Mouse (Mus musculus) cerebellum, adult 18-20 months (tissue): Measurements from ENCODE around the gene Gm5930.
"Not testable (repeated sequence)": the region's sequence is repeated elsewhere in the genome, so short reads cannot be mapped to it uniquely, and the experiment has no call there.

Source experiments
- DNase-seq, 2 experiments: peaks; one replicate each; pipeline ENCODE4 v3.0.0; 2021

Gm5930 gene

DNA sequence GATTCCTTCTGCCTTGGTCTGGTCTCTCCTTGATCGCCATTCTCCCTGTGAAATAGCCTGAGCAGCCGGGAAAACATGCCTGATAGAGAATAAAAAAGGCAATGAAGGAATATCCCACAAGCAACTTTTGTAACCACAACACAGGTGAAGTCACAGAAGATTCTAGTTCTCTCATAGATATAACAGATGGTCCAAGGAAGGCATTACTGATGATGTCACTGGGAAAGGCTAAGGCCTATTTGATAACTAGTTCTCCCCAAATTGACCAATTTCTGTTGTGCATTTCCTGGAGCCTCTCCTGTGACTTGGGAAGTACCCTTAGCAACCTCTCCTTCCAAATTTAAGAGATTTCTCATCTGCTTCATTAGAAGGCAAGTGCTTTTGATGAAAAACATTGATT lies at the start of gene Gm5930:
Gm5930 (minus strand) TSS at position 101 of the 400 bp plus-strand sequence.
- DNase-seq = not testable (repeated sequence)

DNA sequence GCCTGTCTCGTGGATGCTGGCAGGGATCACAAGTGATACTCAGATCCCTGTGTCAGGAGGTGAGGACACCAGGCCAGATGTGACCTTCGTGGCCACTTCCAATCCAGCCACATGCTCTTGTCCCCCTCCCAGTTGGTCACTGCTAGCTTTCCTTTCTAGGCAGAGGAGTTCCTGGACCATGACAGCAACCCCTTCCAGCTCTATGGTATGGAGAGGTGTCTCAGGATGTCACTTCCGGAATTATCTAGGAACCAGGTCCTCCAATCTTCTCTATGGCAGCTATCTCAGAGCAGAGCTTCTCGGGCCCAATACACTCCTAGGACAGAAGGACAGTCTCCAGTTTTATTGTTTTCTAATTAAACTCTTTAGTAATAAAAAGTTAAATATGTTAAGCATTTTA lies 45.8 kb upstream of the Gm5930 start:
- DNase-seq = not testable (repeated sequence)

DNA sequence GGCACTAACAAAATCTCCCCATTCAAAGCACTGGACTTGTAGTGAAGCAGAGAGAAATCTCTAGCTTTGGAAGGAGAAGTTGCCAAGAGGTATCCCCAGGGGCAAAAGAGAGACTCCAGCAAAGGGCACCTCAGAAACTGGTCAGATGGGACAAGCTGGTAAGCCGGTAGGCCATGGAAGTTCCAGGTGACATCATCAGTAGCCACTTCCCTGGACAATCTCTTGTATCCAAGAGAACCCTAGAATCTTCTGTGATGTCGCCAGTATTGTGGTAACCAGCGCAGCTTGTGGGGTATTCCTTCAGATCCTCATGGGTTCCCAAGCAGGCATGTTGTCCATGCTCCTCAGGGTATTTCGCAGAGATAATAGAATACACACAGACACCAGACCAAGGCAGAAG lies 26.7 kb upstream of the Gm5930 start, which contains the start of gene Gm8229:
Gm8229 (plus strand) TSS at position 301 of the 400 bp plus-strand sequence.
- DNase-seq = not testable (repeated sequence)

DNA sequence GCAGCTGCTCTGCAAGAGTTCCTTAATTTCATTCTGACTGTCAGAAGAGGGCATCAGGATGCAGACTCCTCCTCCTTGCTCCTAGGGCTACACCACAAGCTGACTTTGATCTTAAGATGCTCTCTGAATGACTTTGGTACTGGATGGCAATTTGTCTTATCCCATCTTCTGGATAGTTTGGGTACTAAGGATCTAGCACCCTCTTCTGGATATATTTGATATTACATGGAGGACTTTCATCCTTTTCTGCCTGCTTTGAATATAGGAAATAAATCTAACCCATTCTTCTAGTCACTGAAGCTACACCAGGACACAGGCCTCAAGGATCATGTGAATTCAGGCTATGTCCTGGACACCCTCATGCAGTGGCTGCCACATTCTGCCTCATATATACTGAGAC lies 23.9 kb upstream of the Gm5930 start:
- DNase-seq = not testable (repeated sequence)

DNA sequence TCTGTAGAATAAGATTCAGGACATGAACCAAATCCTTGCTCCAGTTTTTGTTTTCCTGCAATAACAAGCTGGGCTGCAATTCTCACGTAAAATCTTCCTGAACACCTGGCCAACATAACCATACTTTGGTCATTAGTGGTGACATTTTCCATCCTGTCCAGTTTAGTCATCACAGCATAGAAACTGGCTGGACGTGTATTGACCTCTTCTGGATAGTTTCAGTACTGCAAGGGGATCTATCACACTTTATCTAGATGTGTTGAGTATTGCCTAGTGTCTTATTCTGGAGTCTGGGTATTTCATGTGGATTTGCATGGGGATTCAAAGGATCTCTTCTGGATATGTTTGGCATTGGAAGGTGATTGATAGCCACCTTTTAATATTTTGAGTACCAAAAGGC lies 23.0 kb upstream of the Gm5930 start:
- DNase-seq = not testable (repeated sequence)

DNA sequence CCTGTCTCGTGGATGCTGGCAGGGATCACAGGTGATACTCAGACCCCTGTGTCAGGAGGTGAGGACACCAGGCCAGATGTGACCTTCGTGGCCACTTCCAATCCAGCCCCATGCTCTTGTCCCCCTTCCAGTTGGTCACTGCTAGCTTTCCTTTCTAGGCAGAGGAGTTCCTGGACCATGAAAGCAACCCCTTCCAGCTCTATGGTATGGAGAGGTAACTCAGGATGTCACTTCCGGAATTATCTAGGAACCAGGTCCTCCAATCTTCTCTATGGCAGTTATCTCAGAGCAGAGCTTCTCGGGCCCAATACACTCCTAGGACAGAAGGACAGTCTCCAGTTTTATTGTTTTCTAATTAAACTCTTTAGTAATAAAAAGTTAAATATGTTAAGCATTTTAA lies 26.3 kb downstream of the Gm5930 start:
- not testable (repeated sequence) for DNase-seq

DNA sequence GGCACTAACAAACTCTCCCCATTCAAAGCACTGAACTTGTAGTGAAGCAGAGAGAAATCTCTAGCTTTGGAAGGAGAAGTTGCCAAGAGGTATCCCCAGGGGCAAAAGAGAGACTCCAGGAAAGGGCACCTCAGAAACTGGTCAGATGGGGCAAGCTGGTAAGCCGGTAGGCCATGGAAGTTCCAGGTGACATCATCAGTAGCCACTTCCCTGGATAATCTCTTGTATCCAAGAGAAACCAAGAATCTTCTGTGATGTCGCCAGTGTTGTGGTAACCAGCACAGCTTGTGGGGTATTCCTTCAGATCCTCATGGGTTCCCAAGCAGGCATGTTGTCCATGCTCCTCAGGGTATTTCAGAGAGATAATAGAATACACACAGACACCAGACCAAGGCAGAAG lies 53.1 kb downstream of the Gm5930 start, which contains the start of gene Gm8220:
Gm8220 (plus strand) TSS at position 301 of the 400 bp plus-strand sequence.
- DNase-seq = not testable (repeated sequence)
